Mouse (Mus musculus) natural killer cell, adult 2 months (primary cell): ENCODE data around the gene Gm867.

Experiments
- DNase-seq, 2 experiments: peaks; one replicate each; pipeline ENCODE4 v3.0.0; 2022; ENCODE audit warnings: low spot score in 2 of 2

The Gm867 gene

GRCm38 (mm10) chr10:75940520-75940919 is at the start of gene Gm867:
Gm867 (minus strand) TSS chr10:75940672.
- DNase-seq: no peak

DNA sequence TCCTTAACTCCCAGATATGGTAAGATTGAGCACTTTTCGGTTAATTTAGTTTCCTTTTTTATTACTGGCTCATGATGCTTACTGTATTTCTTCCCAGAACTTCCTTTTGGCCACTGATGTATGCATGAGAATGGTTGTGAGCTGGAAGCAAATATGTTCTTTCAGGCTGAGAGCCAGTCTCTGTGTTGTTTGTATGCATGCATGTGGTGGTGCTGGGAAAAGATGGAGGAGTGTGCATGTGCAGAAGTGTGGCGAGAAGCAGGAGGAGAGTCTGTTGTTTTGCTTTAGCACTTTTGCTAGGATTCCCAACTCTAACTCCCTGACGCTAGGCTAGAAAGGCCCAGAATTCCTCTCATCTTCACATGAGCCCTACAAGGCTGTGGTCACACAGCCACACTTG is 39.0 kb upstream of the Gm867 start:
- no peak for DNase-seq

- no peak for DNase-seq
These were observed 38.3 kb upstream of the Gm867 start for GRCm38 (mm10) chr10:75978835-75979157.

- DNase-seq: no peak
These were observed 37.8 kb upstream of the Gm867 start for GRCm38 (mm10) chr10:75978119-75978834.

- DNase-seq: peak; percentile 18 to 47
These were observed 34.7 kb upstream of the Gm867 start for GRCm38 (mm10) chr10:75975216-75975615.

- no peak for DNase-seq
These were observed 33.4 kb upstream of the Gm867 start for GRCm38 (mm10) chr10:75973846-75974245.

DNA sequence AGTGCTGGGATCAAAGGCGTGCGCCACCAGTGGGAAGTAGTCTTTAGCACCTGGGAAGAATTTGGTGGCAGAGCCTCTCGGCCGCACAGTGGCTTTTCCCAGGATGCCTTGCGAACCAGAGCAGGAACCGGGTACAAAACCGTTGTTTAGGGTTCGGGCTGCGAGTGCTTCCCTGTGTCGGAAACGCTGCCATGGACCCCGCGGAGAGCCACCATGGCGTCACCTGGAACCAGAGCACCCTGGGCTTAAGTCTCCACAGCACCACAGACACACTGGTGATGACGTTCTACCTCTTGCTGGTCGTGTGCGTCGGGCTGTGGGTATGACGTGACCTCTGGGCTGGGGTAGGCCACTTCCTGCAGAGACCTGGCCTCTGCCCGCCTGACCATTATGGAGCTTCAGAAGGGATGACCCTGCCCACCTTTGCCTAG is 13.9 kb upstream of the Gm867 start, which contains the start of gene Gm5134:
TSS of gene Gm5134 (plus strand) at position 134 of the 431 bp plus-strand sequence.
- DNase-seq: peak; percentile 12 to 45

DNA sequence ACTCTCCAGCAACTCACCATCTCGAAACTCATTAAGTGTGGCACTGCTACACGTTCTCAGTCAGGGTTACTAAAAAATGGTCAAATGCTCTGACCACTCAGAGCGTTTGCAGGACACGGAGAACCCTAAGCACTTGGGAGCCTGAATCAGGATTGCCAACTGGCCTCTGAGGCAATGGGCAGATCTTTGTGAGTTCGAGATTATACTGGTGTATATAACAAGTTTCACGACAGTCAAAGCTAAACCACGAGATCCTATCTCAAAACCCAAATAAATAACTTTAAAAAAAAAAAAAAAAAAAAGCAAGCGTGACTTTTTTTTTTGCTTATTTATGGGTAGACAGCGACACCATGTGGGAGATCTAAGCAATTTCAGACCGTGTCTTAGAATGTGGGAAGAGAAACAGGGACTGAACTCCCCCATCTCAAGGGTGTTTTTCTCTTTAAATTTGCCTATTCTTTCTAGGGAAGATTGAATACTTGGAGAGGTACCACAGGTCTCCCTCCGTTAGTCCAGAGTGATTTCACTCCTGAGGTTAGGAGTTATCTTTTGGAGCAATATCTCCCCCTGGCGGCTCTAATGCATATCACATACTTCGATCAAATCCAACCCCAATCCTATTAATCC is 11.1 kb upstream of the Gm867 start:
- DNase-seq: peak; percentile 63 to 66

DNA sequence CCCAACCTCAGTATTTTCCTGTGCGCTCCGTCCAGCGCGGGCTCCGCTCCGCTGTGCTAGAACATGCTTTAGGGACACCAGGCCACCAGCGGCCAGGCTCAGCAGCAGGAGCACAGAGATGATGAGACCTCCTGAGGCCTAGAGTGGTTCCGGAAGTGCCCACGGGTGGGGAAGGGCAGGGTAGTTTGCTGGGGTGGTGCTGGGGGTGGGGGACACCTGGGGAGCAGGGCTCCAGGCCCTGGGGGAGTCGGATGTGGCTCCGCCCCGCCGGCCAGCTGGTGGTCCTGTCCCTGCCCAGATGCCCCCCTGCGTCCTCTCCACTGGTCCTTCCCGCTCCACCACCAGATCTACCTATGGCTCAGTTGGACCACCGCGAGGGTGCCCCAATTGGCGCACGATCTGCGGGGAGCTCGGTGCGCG is 10.3 kb upstream of the Gm867 start:
- DNase-seq: peak in 1 of 2 experiments; percentile 37

GRCm38 (mm10) chr10:75949053-75950045 is 8.9 kb upstream of the Gm867 start:
- peak in 1 of 2 experiments; percentile 67 for DNase-seq

DNA sequence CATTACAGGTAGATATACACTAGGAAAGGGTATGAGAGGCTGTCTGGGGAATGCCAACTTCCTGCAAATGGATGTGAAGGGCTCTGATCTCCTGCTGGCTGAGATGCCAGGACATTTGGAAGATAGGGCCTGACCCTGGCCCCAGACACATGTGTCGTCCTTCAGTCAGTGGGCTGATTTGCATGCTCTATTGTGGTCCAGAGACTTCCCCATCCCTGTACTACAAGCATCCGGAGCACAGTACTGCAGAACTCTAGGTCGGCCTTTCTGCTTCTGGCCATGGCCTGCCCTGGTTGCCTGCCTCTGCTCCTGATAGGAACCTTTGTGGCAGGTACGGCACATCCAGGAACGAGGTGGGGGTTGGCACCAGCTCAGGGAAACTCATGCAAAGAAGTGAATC is 7.6 kb upstream of the Gm867 start:
- no peak for DNase-seq

GRCm38 (mm10) chr10:75945896-75946295 is 5.4 kb upstream of the Gm867 start:
- no peak for DNase-seq

- no peak for DNase-seq
These were observed 4.7 kb upstream of the Gm867 start for GRCm38 (mm10) chr10:75945213-75945612.

- DNase-seq: no peak
These were observed 3.7 kb upstream of the Gm867 start for GRCm38 (mm10) chr10:75944066-75944772.

DNA sequence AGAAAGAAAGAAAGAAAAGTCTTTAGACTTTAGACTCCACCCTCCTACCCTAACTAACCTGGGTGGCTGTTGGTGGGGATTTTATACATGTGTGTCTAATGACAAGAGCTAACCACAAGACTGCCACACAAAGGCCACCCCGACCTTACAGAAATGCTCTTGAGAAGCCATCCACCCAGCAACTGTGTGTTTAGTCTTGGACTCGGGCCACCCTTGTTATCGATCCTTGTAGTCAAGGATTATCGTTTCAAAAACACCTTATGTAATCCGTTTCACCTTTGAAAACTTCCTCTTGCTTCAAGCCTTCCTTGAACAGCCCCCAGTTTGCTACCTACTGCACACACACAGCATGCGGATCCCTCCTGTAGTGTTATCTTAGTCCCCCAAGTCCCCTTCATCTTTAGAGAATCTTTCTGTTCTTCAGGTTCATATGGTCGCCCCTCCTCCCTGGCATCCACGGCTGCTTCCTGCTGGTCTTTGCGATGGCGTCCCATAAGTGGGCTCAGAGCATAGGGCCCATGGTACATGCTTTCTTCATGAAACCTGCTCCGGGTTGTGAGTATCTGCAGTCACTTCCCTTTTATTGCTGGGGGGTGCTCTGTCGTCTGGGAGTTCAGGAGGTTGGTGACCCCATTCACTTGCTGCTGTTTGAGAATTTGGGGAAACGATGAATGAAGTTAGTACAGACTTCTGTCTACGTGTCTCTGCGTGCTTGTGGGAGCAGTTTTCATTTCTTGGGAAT is 2.4 kb upstream of the Gm867 start, which contains the start of gene Vpreb3:
TSS of gene Vpreb3 (plus strand) at position 322 of the 742 bp plus-strand sequence.
- no peak for DNase-seq

DNA sequence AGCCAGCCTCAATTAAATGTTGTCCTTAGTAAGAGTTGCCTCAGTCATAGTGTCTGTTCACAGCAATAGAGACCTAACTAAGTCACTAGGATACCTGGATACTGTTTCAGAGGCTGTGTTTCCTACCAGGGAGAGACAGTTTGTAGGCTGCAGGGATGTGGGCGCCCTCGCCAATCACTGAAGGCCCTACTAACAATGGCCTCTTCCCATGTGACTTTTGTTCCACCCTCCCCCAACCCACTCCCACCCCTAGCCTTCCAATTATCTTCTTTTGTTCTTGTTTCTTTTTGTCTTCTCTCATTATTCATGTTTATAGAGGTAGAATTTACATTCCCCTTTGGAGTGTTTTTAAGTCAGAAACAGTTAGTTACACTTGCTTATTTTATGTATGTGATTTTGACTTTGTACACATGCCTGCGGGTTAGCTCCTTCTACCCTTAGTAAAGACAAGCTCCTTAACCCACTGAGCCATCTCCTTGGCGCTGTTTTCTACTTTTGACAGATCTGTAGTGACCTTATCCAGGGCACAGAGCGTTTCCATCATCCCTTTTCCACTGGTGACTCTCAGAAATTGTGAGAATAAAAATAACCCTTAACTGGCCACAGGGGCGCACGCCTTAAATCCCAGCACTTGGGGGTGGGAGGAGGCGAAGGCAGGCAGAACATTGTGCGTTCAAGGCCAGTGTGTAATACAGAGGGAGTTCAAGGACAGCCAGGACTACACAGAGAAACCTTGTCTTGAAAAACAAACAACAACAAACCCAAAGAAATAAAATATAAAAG is 761 bp upstream of the Gm867 start:
- no peak for DNase-seq

GRCm38 (mm10) chr10:75939481-75940234 is 814 bp downstream of the Gm867 start:
- DNase-seq: no peak

DNA sequence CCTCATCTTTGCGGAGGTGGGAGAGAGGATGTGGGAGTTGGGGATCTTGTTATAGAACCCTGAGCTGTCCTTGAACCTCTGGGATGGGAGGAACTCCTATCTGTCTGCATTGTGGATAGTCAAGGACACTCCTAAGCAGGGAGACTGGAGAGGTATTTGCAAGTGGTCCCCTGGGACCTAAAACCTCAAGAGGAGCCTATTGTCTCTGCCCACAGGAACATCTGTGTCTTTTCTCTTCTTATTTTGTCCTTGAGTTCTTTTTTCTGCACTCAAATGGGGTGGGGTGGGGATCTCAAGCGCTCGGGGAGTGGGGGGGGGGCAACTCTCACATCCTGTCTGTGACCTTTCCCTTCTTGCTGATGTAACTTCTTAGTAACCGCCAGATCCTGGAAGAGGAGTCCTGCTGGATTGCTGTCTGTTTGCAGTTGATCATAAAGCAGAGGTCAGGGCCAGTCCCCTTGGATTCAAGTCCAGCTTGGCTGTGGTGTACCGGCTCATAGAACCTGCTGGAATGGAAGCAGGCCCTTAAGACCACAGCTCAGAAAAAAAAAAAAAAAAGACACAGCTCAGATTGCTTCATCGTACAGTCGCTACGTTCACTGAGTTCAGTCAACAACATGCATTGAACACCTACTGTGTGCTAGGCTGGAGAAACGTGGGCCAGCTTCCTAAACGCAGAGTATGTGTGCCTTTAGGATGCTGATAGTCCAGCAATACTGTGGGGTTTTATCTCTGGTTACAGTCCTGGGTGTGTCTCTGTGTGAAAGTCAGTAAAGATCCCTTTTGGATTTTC is 2.4 kb downstream of the Gm867 start:
- DNase-seq: no peak
